Mouse (Mus musculus) liver, embryonic 16.5 days (tissue): ENCODE measurements at regions not wholly inside any gene's neighbourhood (a gene's known extent, or its start where the extent isn't known, plus 50 kb on each side); places are given as distances from the start of the nearest gene placed in this dataset.
A peak's percentile ranks its signal among the peaks of the same experiment; 100 is the strongest.

Experiments
- ATAC-seq: fragments of 200-750 bp; cut with Nextera tagmentation; 2 replicates; pipeline ENCODE4 v1.8.0; 2017; ENCODE audit warnings: low read depth, mild to moderate bottlenecking, moderate number of reproducible peaks, moderate library complexity
- H3K27ac ChIP-seq: fragments of 300-500 bp; sonication (generic); 2 replicates; pipeline ENCODE4 v1.5.1; 2014; ENCODE audit warnings: mild to moderate bottlenecking, low read length
- H3K27me3 ChIP-seq: fragments of 300-500 bp; sonication (generic); 2 replicates; pipeline ENCODE4 v1.6.1; 2014; ENCODE audit warnings: low read depth, low read length, mixed read lengths; ENCODE audit not compliant: control insufficient read depth, insufficient read depth
- H3K36me3 ChIP-seq: fragments of 300-500 bp; sonication (generic); 2 replicates; pipeline ENCODE4 v1.6.1; 2014; ENCODE audit warnings: mild to moderate bottlenecking; ENCODE audit not compliant: control insufficient read depth, insufficient read depth
- H3K4me1 ChIP-seq: fragments of 300-500 bp; sonication (generic); 2 replicates; pipeline ENCODE4 v1.6.1; 2014; ENCODE audit warnings: low read depth, low read length, mixed read lengths; ENCODE audit not compliant: control insufficient read depth
- H3K4me2 ChIP-seq: fragments of 300-500 bp; sonication (generic); 2 replicates; pipeline ENCODE4 v1.6.1; 2014; ENCODE audit warnings: low read depth, low read length, mixed read lengths
- H3K4me3 ChIP-seq: fragments of 300-500 bp; sonication (generic); 2 replicates; pipeline ENCODE4 v1.5.1; 2014; ENCODE audit warnings: low read depth, mild to moderate bottlenecking, low read length
- H3K9ac ChIP-seq: fragments of 300-500 bp; sonication (generic); 2 replicates; pipeline ENCODE4 v1.6.1; 2014; ENCODE audit warnings: low read depth, low read length
- H3K9me3 ChIP-seq: fragments of 300-500 bp; sonication (generic); replicated peaks from 2 replicates; pipeline ENCODE4 v1.6.1; 2016; ENCODE audit warnings: low read length; ENCODE audit not compliant: control insufficient read depth
- WGBS: fragments of 180-500 bp; shearing (Covaris S2); extraction: QIAGEN DNeasy Blood & Tissue Kit; methylation state at CpG from one replicate; pipeline ENCODE4 v1.1.7; 2014; ENCODE audit not compliant: insufficient replicate concordance; 5-methylcytosine and 5-hydroxymethylcytosine counted together

DNA sequence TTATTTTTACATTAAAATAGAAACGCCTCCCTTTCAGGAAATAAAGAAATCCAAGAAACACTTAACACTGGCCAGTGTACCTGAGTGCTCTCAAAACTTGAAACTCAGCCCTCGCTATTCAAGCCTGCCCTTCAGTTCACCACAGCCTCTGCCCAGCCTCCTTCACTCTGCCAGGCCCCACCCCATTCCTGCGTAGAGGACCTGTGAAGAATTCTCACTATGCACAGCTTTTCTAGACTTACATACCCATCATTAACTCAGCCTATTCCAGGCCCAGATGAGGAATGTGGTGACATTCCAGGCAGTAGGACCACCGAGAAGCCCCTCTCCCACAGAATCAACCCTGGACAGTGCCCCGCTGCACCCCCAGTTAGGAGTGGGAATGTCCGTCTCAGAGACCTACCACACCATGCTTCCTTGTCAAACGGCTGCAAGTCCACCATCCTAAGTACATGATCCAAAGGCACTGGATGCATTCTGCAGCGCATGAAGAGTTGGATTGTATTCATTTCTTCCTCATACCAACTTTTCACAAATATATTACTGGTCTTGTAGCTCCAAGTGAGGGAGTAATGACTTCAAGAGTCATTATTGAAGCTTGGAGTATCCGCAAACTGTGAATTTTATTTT lies 150.0 kb upstream of the Cdkn3 start:
- 76% methylated on average over 9 of the region's 9 CpGs for WGBS
- Histone ChIP-seq H3K9me3 (no peaks in the 10 kb centered on the region), H3K27me3 (no peaks in the 10 kb centered on the region), H3K4me1 (peaks cover 4% of the 10 kb centered on the region), H3K4me2 (no peak overlapping the region), H3K36me3 (no peaks in the 10 kb centered on the region), H3K4me3 (no peak overlapping the region), H3K27ac (no peak overlapping the region), H3K9ac (no peak overlapping the region)
- no peak for ATAC-seq

DNA sequence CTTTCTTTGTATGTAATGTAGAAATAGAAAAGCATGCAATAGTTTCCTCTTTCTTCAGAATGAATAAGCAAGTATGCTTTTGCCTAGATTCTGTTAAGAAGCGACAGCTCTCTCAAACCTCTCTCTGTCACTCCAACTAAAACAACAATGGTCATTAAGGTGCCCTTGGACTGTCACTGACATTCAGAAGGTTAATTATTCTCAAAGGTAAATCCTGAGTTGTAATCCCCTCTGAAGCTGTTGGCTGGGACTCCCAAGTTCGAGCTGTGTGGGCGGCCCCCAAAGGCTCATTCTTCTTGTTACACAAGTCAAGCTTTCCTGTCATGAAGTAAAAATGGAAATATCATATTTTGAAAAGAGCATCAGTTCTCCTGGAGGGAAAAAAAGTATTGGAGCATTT lies 153.6 kb upstream of the Cdkn3 start:
- no peak overlapping the region for H3K4me3 ChIP-seq
- H3K9ac ChIP-seq, result no peak overlapping the region
- H3K27me3 ChIP-seq, result no peaks in the 10 kb centered on the region
- H3K36me3 ChIP-seq, result no peaks in the 10 kb centered on the region
- peak; percentile 71 for ATAC-seq
- 57% methylated on average over 3 of the region's 3 CpGs for WGBS
- H3K4me1 ChIP-seq, result no peaks in the 10 kb centered on the region; the same call in 1 of the 2 replicates
- no peak overlapping the region for H3K27ac ChIP-seq
- no peaks in the 10 kb centered on the region for H3K9me3 ChIP-seq
- no peak overlapping the region for H3K4me2 ChIP-seq

DNA sequence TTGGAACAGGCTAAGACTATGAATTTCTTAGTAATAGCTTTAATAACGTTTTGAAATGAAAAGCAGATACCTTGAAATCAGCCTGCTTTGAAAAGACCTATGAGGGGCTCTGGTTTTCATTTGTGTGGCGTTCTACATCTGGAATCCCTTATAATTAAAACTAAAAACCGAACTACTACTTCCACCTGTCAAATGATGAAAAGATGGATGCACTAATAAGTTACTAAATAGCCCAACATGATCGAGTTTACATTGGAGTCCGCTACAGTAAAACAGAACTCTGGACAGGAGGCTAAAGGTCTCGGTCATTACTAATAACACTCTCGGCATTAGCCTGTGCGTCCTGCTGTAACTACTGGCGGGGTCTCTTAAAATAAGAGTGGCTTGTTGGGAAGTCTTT lies 154.3 kb upstream of the Cdkn3 start:
- Histone ChIP-seq H3K9ac (no peak overlapping the region), H3K9me3 (no peaks in the 10 kb centered on the region), H3K4me1 (no peaks in the 10 kb centered on the region; the same call in 1 of the 2 replicates), H3K4me2 (no peak overlapping the region), H3K27ac (0 out of 2 replicates have a peak overlapping the region, but pooled peaks have one; percentile 36), H3K4me3 (no peak overlapping the region), H3K27me3 (no peaks in the 10 kb centered on the region), H3K36me3 (no peaks in the 10 kb centered on the region)
- ATAC-seq, result peak; percentile 82
- 64% methylated on average over 9 of the region's 9 CpGs for WGBS

DNA sequence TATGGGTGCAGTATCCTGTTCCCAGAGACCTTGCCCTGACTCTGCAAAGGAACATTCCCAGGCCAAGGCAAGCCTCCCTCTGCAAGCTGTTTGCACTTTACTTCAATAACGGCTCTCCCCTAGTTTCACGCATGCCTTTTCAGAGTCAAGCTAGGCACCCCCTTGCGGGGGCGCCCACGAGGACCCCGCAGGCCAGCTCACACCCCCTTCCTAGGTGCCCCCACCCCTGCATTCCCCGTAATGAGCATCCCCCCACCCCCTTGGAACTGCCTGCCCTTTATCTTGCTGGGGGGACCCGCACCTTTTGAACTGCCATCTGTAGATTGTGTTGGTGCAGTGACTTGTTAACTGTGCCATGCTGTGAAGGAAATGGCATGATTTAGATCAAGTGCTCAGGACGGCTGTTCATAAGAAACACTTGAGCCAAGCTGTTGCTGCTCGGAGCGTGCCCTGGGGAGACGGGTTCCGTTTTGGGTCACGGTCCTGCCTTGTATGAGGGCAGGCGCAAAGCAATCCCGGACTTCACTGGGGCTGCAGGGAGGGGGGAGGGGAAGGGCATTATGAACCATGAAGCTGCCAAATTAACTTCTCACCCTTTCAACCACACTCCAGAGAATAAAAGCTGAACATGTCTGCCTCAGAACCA lies 155.3 kb upstream of the Cdkn3 start:
- Histone ChIP-seq H3K9me3 (no peaks in the 10 kb centered on the region), H3K27me3 (no peaks in the 10 kb centered on the region), H3K4me2 (no peak overlapping the region), H3K27ac (no peak overlapping the region), H3K9ac (no peak overlapping the region), H3K4me3 (no peak overlapping the region), H3K36me3 (no peaks in the 10 kb centered on the region), H3K4me1 (no peaks in the 10 kb centered on the region; the same call in 1 of the 2 replicates)
- ATAC-seq, result no peak
- WGBS, result 35% methylated on average over 16 of the region's 16 CpGs

DNA sequence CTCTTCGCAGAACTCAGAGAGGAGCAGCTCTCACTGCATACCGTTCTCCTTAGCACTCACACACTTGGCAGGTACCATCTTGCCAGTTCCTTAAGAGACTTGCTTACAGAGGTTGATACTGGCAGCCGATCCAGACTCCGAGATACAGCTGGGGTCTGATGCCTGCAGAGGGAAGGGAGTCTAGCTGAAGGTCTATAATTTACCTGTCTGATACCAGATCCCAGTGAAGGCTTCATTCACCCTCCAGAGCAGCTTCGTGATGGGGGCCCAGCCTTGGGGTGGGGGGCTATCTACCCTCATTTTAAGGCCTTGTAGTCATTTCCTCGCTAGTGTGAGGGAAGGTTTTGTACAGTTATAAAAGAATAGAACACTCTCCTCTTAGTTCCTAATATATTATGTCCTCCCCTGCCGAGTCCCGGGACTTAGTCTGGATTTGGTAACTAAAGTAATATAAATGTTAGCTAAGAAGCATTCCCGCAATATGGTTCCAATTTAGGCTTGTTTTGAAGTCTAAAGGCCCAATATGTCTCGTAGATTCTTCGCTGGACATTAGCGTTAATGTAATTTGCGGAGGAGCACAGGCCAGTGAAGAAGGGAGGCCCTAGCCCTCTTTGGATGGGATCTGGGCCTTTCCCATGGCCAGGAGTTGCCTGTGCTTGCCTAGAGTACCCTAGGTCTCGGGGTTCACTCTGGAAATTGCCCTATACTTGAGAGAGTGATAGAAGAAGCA lies 156.0 kb upstream of the Cdkn3 start:
- H3K27me3 ChIP-seq, result no peaks in the 10 kb centered on the region
- no peak overlapping the region for H3K4me3 ChIP-seq
- no peaks in the 10 kb centered on the region for H3K36me3 ChIP-seq
- H3K4me2 ChIP-seq, result no peak overlapping the region
- no peaks in the 10 kb centered on the region; the same call in 1 of the 2 replicates for H3K4me1 ChIP-seq
- WGBS, result 76% methylated on average over 14 of the region's 14 CpGs
- ATAC-seq, result no peak
- H3K27ac ChIP-seq, result no peak overlapping the region
- no peak overlapping the region for H3K9ac ChIP-seq
- no peaks in the 10 kb centered on the region for H3K9me3 ChIP-seq

DNA sequence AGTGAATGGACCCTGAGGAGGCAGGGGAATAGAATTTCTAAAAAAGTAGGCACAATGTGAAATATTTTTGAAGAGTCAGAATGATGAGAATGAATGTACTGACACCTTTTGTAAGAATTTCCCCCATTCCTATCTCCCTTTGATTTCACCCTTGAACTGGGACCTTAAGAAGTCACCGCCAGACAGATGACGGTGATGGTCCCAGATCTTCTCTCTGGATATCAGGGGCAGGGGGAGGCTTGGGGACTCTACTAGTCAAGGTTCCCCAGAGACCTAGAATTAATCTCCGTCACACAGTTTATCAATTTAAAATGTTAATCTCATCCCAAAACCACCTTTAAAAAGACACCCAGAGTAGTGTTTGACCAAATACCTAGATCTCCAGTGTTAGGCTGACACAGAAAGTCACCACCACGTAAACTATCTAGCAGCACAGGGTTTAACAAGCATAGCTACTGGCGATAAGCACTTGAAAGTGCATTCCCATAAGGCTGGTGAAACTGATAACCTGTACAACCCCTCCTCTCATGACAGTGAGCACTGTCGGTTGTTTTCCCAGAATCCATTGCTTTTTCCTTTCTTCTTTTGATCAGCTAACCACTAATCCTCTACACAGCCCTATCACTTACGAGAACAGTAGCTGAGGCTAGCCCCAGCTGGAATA lies 163.5 kb upstream of the Cdkn3 start:
- 35% methylated on average over 7 of the region's 7 CpGs for WGBS
- peak overlapping the region; percentile 92 for H3K27ac ChIP-seq
- no peaks in the 10 kb centered on the region for H3K27me3 ChIP-seq
- peak overlapping the region; percentile 38 for H3K9ac ChIP-seq
- peak overlapping the region; percentile 36 for H3K4me3 ChIP-seq
- peak; percentile 100 for ATAC-seq
- peaks cover 14% of the 10 kb centered on the region for H3K4me1 ChIP-seq
- H3K36me3 ChIP-seq, result no peaks in the 10 kb centered on the region
- no peaks in the 10 kb centered on the region for H3K9me3 ChIP-seq
- H3K4me2 ChIP-seq, result peak overlapping the region; percentile 56

DNA sequence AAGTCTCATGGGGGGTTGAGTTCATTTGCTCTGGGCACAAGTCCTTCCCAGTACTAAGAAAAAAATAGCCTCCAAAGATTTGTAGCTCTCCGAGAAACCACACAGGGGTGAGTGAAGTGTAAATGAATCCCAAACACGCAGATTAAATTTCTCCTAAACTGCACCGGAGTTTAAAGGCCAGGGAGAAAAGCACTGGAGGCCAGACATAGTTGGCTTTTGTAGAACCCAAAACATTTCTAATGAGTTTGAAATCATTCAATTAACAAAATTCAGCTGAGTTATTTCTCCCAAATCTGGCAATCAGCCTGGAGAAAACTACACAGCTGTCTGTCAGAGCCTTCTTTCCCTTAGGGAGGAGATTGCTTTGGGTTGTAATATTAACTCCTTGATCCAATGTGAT lies 166.2 kb upstream of the Cdkn3 start:
- Histone ChIP-seq H3K9ac (no peak overlapping the region), H3K4me3 (no peak overlapping the region), H3K9me3 (no peaks in the 10 kb centered on the region), H3K27me3 (no peaks in the 10 kb centered on the region), H3K27ac (no peak overlapping the region), H3K4me1 (peaks cover 14% of the 10 kb centered on the region), H3K4me2 (no peak overlapping the region), H3K36me3 (no peaks in the 10 kb centered on the region)
- ATAC-seq, result no peak
- 86% methylated on average over 3 of the region's 3 CpGs for WGBS

DNA sequence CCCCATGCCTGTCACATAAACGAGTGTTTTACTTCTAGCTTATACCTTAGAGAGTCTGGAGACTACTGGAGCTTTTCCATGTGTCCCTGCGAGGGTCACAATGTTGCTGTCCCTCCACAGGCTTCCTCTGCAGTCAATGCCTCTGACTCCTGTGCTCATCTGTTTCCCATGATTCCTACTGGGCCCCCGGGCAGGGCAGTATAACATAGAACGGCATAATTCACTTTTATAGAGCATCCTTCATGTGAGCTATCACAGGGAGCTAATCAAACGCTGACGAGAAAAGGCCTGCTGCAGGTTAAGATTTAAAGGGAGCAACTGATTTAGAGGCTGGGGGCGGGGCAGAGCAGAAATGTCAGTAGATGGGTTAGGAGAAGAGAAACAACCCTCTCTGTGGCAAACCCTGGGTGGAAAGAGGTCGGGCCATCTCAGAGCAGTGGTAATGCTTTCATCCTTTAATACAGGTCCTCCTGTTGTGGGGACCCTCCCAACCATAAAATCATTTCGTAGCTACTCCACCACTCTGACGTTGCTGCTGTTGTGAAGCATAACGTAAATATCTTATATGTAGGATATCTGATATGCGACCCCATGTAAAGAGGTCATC lies 168.5 kb upstream of the Cdkn3 start:
- Histone ChIP-seq H3K4me2 (no peak overlapping the region), H3K9ac (no peak overlapping the region), H3K27me3 (no peaks in the 10 kb centered on the region), H3K4me1 (peaks cover 6% of the 10 kb centered on the region), H3K27ac (no peak overlapping the region), H3K4me3 (no peak overlapping the region), H3K9me3 (no peaks in the 10 kb centered on the region), H3K36me3 (no peaks in the 10 kb centered on the region)
- WGBS, result 59% methylated on average over 12 of the region's 12 CpGs
- no peak for ATAC-seq
